In the genomic region with DNA sequence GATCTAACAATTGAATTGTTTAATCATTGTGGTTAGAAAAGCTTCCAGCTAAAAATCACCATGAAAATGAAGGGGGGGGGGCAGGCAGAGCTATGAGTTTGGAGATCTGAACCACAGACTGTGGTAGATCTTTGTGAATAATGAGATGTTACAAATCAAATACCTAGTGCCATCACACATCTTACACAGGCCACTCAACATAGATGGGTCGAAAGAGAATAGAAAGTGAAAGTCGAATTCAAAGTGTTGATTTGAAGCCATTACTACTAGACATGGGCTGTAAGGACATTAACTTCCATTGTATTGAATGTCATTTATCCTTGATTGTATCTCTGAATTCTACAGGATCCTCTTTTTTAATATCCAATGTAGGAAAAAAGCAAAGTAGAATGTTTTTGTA, we compare ENCODE assay signal across 17 mouse cellular contexts.
DNase-seq lines count a peak whose midpoint lies in the region.
"Had no signal": no experiment of that assay in that cellular context is flagged by ENCODE, and none has a peak within 500 bp of the region (broad histone marks: within the 10 kb centered on the region; RNA-seq: fewer than 3 reads in every experiment).

No protein-coding gene starts in this region.

- peak; percentile 33 for DNase-seq in CD4-positive, CD25-positive, alpha-beta regulatory T cell, adult 2 months (ENCODE audit: low read depth, low spot score)
- peak; percentile 59 for DNase-seq in Muller cell, postnatal 12 days (ENCODE audit: inconsistent ontology term)
- peak; percentile 4 for DNase-seq in induced T-regulatory cell, adult 2 months (ENCODE audit: low read depth)
- DNase-seq in left cerebral cortex, postnatal 36 days (ENCODE audit: low spot score in 2 of 2) = no peak
- DNase-seq in cerebellum, postnatal 36 days = no peak
- DNase-seq in right cerebral cortex, postnatal 36 days (ENCODE audit: low spot score in 2 of 2) = no peak
- DNase-seq: adrenal gland, postnatal 36 days; cerebellum, adult 2 months; gastrocnemius, adult 2 months; gastrocnemius, postnatal 36 days; heart, adult 2 months; heart, postnatal 10 days; kidney, adult 8-10 months; layer of hippocampus, postnatal 36 days; liver, embryonic 13.5 days; lung, adult 18-20 months; lung, postnatal 4 days had no signal

- intact Hi-C loops in left cerebral cortex, postnatal 36 days (cut with DNase I) = no loop called here

Comparison
In these comparisons a context has a peak if more than half of its experiments do, and no peak if none do; other contexts are left out.
1. DNase-seq: peak in CD4-positive, CD25-positive, alpha-beta regulatory T cell, adult 2 months (single experiment), Muller cell, postnatal 12 days (single experiment) and induced T-regulatory cell, adult 2 months (single experiment); none in left cerebral cortex, postnatal 36 days (0 of 2), cerebellum, postnatal 36 days (0 of 2) and right cerebral cortex, postnatal 36 days (0 of 2).